Mouse (Mus musculus) liver, adult 2 months (tissue): ENCODE data around the gene Parvb. TPM values are rescaled to one million over a fixed set of nuclear protein-coding genes. Genes with fewer than 3 reads are reported as not detected.
"Not testable (repeated sequence)": the region's sequence is repeated elsewhere in the genome, so short reads cannot be mapped to it uniquely, and the experiment has no call there.

ENCODE experiments used
- DNase-seq: peaks from one replicate; pipeline ENCODE4 v3.0.0-alpha.2; 2011; ENCODE audit warnings: low read depth, low spot score; ENCODE audit errors: extremely low read depth
- H3K27ac ChIP-seq: fragments of 200-500 bp; replicated peaks from 2 replicates; pipeline ENCODE4 v1.5.1; 2012; ENCODE audit warnings: low read depth, mild to moderate bottlenecking, control low read depth, inconsistent platforms, low read length; ENCODE audit not compliant: insufficient read depth
- H3K27me3 ChIP-seq: fragments of 200-500 bp; 2 replicates; pipeline ENCODE4 v1.6.1; 2012; ENCODE audit warnings: mild to moderate bottlenecking, moderate library complexity, low read length, inconsistent platforms; ENCODE audit not compliant: control insufficient read depth, insufficient read depth
- H3K36me3 ChIP-seq: fragments of 200-500 bp; 2 replicates; pipeline ENCODE4 v1.6.1; 2012; ENCODE audit warnings: low read length, inconsistent platforms; ENCODE audit not compliant: control insufficient read depth, insufficient read depth
- H3K4me1 ChIP-seq: fragments of 200-500 bp; 2 replicates; pipeline ENCODE4 v1.6.1; 2011; ENCODE audit warnings: low read length; ENCODE audit not compliant: control insufficient read depth, insufficient read depth
- H3K4me3 ChIP-seq: fragments of 200-500 bp; 2 replicates; pipeline ENCODE4 v1.5.1; 2011; ENCODE audit warnings: low read depth, mild to moderate bottlenecking, control low read depth, low read length, moderate library complexity; ENCODE audit not compliant: insufficient read depth
- H3K79me2 ChIP-seq: fragments of 200-500 bp; 2 replicates; pipeline ENCODE4 v1.6.1; 2012; ENCODE audit warnings: inconsistent platforms, mild to moderate bottlenecking, low read length, moderate library complexity; ENCODE audit not compliant: control insufficient read depth, insufficient read depth
- H3K9ac ChIP-seq: fragments of 200-500 bp; 2 replicates; pipeline ENCODE4 v1.6.1; 2012; ENCODE audit warnings: low read depth, mild to moderate bottlenecking, control low read depth, inconsistent platforms, low read length
- CTCF ChIP-seq: fragments of 200-500 bp; IDR thresholded peaks from 2 replicates; pipeline ENCODE4 v1.5.1; 2011; ENCODE audit warnings: low read depth, low read length, control low read depth
- POLR2A ChIP-seq: fragments of 200-500 bp; IDR thresholded peaks from 2 replicates; pipeline ENCODE4 v1.6.1; 2011; ENCODE audit warnings: low read length, control low read depth; ENCODE audit not compliant: insufficient read depth; ENCODE audit errors: extremely low read depth
- WGBS: fragments of 180-500 bp; shearing (Covaris S2); methylation state at CpG from one replicate; pipeline ENCODE4 v1.1.7; 2018; 5-methylcytosine and 5-hydroxymethylcytosine counted together
- polyA plus RNA-seq: library from polyadenylated mRNA; depleted of rRNA; stranded (reverse); fragments of >200 nt; gene quantifications from 2 replicates; pipeline ENCODE4 v1.2.3, GENCODE M21; 2012
- total RNA-seq: library from RNA; depleted of rRNA; stranded (reverse); fragments of >200 nt; gene quantifications from 2 replicates; pipeline ENCODE4 v1.2.3, GENCODE M21; 2014

Parvb gene
- total and polyA plus RNA-seq, 2 experiments, result 0.55 to 2.0 TPM

DNA sequence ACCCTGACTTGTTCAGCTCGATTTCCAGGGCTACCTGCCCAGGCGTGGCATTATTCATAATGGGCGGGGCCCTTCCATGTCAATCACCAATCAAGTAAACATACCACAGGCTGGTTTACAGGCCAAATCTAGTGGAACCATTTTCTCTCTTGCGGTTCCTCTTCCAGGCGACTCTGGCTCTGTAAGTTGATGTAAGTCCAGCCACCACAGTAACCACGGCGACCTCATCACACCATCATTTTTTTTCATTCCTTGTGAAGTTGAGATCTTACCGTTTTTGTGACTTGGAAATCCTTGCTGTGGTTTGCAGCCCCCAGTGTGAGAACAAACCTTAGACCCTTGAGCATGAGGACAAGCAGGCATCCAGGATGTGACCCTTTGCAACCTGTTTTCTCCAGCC is 48.5 kb downstream of the Parvb start:
- TF ChIP-seq POLR2A, result no peak
- no peak for DNase-seq
- Histone ChIP-seq H3K27me3 (no peaks in the 10 kb centered on the region), H3K4me1 (no peaks in the 10 kb centered on the region), H3K36me3 (no peaks in the 10 kb centered on the region), H3K79me2 (no peaks in the 10 kb centered on the region), H3K9ac (no peak overlapping the region), H3K4me3 (no peak overlapping the region), H3K27ac (no peak overlapping the region)
- WGBS, result 79% methylated on average over 8 of the region's 8 CpGs

DNA sequence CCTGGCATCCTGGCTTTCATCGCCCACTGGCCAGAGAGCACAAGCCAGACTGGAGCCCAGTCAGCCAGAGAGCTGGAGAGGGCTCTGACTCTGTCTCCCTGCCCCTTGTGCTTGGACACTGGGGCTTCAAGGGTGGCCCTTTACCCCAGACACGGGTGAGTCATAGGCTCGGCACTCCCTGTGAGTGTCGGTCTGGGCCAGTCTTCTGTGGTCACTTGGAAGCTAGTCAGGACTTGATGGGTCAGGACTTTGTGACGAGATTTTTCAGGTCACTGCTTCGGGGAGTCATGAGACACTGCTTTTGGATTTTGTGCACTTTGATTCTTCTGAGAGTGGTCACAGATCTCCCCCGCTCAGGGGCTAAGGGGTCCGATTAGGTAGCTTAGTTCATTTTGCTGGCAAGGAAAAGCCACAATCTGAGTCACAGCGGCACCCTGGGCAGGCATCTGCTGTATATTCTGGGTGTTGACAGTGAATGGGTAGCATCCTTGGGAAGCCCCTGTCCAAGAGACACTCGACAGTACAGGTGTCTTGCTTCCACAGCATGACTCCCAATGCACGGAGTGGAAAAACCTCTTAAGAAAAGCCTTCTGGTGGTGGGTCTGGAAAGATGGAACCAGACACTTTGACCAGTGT is 49.0 kb downstream of the Parvb start:
- Histone ChIP-seq H3K27me3 (no peaks in the 10 kb centered on the region), H3K4me3 (no peak overlapping the region), H3K36me3 (no peaks in the 10 kb centered on the region), H3K9ac (no peak overlapping the region), H3K4me1 (no peaks in the 10 kb centered on the region), H3K27ac (no peak overlapping the region), H3K79me2 (no peaks in the 10 kb centered on the region)
- WGBS, result 83% methylated on average over 11 of the region's 11 CpGs
- TF ChIP-seq CTCF, result no peak
- no peak for TF ChIP-seq POLR2A
- no peak for DNase-seq

DNA sequence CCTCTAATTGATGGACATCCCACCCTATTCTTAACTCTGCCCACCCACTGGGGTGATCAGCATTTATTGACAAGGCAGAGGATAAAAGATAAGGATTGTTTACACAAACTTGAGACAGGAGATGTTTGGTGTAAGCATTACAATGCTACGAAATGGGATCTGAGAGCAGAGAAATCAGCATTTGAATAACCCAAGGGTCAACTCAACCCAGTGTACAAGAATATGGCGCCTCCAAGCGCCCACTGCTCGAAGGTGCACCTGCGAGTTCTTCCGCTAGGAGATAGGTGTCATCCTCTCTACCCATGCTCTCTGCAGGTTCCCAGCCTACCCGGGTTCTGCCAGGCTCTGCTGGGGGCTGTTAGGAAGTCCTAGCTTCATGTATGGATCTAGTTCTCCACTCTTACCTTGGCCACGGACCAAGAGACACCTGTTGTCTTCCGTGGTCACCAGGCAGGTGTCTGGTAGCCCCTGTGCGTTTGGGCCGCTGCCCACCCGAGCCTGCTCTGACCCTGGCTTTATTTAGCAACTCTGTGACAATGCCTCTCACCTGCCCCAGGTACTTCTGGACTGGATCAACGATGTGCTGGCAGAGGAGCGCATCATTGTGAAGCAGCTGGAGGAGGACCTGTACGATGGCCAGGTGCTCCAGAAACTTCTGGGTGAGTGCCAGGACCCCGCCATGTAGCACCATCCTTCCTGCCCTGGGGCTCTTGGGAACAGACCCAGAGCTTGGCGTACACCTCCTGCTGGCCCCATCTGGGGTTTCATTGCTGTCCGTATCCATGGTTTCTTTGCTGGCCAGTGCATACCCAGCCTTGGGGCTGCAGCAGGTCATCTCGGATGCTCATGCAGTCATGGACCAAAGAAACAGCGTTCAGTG is 50.6 kb downstream of the Parvb start:
- H3K4me3 ChIP-seq, result no peak overlapping the region
- no peaks in the 10 kb centered on the region for H3K36me3 ChIP-seq
- 74% methylated on average over 20 of the region's 20 CpGs for WGBS
- no peaks in the 10 kb centered on the region for H3K4me1 ChIP-seq
- no peaks in the 10 kb centered on the region for H3K27me3 ChIP-seq
- H3K79me2 ChIP-seq, result no peaks in the 10 kb centered on the region
- H3K9ac ChIP-seq, result no peak overlapping the region
- H3K27ac ChIP-seq, result no peak overlapping the region
- DNase-seq, result no peak
- TF ChIP-seq CTCF (no peak), POLR2A (no peak)

DNA sequence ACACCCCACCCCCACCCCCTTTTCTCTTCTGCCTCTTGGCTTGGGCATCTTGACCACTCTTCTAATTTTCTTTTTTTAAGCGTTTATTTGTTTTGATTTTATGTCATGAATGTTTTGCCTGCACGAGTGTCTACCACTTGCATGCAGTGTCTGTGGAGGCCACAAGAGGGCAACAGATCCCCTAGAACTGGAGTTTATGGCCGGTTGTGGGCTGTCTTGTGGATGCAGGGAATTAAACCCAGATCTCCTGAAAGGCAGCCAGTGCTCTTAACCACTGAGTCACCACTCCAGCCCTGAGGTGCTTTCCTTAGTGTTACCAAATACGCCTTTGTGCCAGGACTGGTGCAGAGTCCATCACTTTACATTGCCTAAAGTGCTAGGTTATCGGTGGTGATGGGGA is 52.2 kb downstream of the Parvb start:
- no peak overlapping the region for H3K27ac ChIP-seq
- TF ChIP-seq CTCF (peak; percentile 75), POLR2A (no peak)
- 65% methylated on average over 5 of the region's 5 CpGs for WGBS
- no peak overlapping the region for H3K4me3 ChIP-seq
- no peak overlapping the region for H3K9ac ChIP-seq
- H3K27me3 ChIP-seq, result no peaks in the 10 kb centered on the region
- H3K4me1 ChIP-seq, result no peaks in the 10 kb centered on the region
- H3K79me2 ChIP-seq, result no peaks in the 10 kb centered on the region
- peak; percentile 15 for DNase-seq
- no peaks in the 10 kb centered on the region for H3K36me3 ChIP-seq

DNA sequence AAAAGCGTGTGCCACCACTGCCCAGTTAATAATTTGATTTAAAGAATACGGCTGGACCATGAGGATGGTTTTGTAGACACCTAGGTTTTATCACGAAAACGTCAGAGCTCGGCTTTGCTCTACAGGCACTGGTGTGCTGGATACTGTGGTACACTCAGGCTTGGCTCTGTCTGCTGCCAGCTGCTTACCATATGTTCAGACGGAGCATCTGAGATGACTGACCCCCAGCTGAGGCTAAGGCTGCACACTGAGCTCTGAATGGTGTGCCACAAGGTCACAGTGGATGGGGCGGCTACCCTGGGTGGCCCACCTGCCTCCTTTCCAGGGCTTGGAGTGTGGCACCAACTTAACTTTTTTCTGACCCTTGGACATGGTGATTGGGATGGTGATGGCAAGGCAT is 53.6 kb downstream of the Parvb start:
- Histone ChIP-seq H3K79me2 (no peaks in the 10 kb centered on the region), H3K27ac (no peak overlapping the region), H3K27me3 (no peaks in the 10 kb centered on the region), H3K36me3 (no peaks in the 10 kb centered on the region), H3K4me1 (no peaks in the 10 kb centered on the region), H3K9ac (no peak overlapping the region), H3K4me3 (no peak overlapping the region)
- 90% methylated on average over 7 of the region's 7 CpGs for WGBS
- TF ChIP-seq CTCF (no peak), POLR2A (no peak)
- DNase-seq, result no peak

DNA sequence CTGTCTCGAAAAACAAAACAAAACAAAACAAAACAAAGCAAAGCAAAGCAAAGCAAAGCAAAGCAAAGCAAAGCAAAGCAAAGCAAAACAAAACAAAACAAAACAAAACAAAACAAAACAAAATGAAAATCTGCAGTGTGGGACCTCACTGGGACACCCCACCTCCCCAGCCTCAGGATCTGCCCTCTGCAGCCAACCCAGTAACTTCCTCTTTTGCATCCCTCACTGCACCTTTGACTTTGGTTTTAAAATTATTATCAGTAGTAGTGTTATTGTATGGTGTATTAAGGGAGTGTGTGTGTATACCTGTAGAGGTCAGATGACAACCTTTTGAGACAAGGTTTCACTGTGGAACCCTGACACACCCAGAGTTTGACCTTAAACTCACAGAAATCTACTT is 57.1 kb downstream of the Parvb start:
- WGBS, result 79% methylated on average over 1 of the region's 1 CpGs
- not testable (repeated sequence) for H3K9ac ChIP-seq, H3K4me3 ChIP-seq, H3K27ac ChIP-seq, H3K27me3 ChIP-seq, H3K4me1 ChIP-seq, H3K79me2 ChIP-seq, DNase-seq, H3K36me3 ChIP-seq
